Mouse (Mus musculus) lung, postnatal 14 days (tissue): ENCODE measurements at regions not wholly inside any gene's neighbourhood (a gene's known extent, or its start where the extent isn't known, plus 50 kb on each side); places are given as distances from the start of the nearest gene placed in this dataset.

Experiments
- DNase-seq: peaks from one replicate; pipeline ENCODE4 v3.0.0; 2021

GRCm38 (mm10) chr3:115655020-115655419 is 59.9 kb downstream of the S1pr1 start:
- no peak for DNase-seq

GRCm38 (mm10) chr3:115652236-115652635 is 62.6 kb downstream of the S1pr1 start:
- DNase-seq, result no peak

- no peak for DNase-seq
Observed at GRCm38 (mm10) chr3:115649338-115650117, 65.3 kb downstream of the S1pr1 start.

- no peak for DNase-seq
Observed at GRCm38 (mm10) chr3:115646993-115647392, 67.9 kb downstream of the S1pr1 start.

- no peak for DNase-seq
Observed at GRCm38 (mm10) chr3:115644307-115644706, 70.6 kb downstream of the S1pr1 start.

- peak; percentile 85 for DNase-seq
Observed at GRCm38 (mm10) chr3:115642846-115643260, 72.0 kb downstream of the S1pr1 start.

GRCm38 (mm10) chr3:115642001-115642845 is 72.6 kb downstream of the S1pr1 start:
- DNase-seq, result peak; percentile 22

- peak; percentile 46 for DNase-seq
Observed at GRCm38 (mm10) chr3:115641411-115641810, 73.5 kb downstream of the S1pr1 start.

- DNase-seq, result no peak
Observed at GRCm38 (mm10) chr3:115635487-115635886, 79.4 kb downstream of the S1pr1 start.

GRCm38 (mm10) chr3:115635081-115635480 is 79.8 kb downstream of the S1pr1 start:
- DNase-seq, result no peak

GRCm38 (mm10) chr3:115632417-115632743 is 82.5 kb downstream of the S1pr1 start:
- no peak for DNase-seq

GRCm38 (mm10) chr3:115631573-115632416 is 83.1 kb downstream of the S1pr1 start:
- DNase-seq, result no peak

GRCm38 (mm10) chr3:115622920-115623319 is 92.0 kb downstream of the S1pr1 start:
- no peak for DNase-seq

GRCm38 (mm10) chr3:115622300-115622699 is 92.6 kb downstream of the S1pr1 start:
- no peak for DNase-seq

GRCm38 (mm10) chr3:115619970-115620369 is 94.9 kb downstream of the S1pr1 start:
- no peak for DNase-seq

- DNase-seq, result peak; percentile 19
Observed at GRCm38 (mm10) chr3:115615994-115616598, 98.8 kb downstream of the S1pr1 start.

GRCm38 (mm10) chr3:115612859-115613258 is 102.0 kb downstream of the S1pr1 start:
- DNase-seq, result no peak

GRCm38 (mm10) chr3:115608087-115608486 is 106.8 kb downstream of the S1pr1 start:
- DNase-seq, result no peak

GRCm38 (mm10) chr3:115604734-115605279 is 110.1 kb downstream of the S1pr1 start:
- no peak for DNase-seq

GRCm38 (mm10) chr3:115604267-115604666 is 110.6 kb downstream of the S1pr1 start:
- no peak for DNase-seq

- DNase-seq, result no peak
Observed at GRCm38 (mm10) chr3:115603803-115604202, 111.1 kb downstream of the S1pr1 start.

- no peak for DNase-seq
Observed at GRCm38 (mm10) chr3:115599281-115599680, 115.6 kb downstream of the S1pr1 start.
